Mouse (Mus musculus): ENCODE measurements around the gene Pafah1b3. TPM values are rescaled to one million over a fixed set of nuclear protein-coding genes. Genes with fewer than 3 reads are reported as not detected.

Gene Pafah1b3
- total RNA-seq, 2 experiments from 2014 or later: 2.7 to 4.3 TPM

DNA sequence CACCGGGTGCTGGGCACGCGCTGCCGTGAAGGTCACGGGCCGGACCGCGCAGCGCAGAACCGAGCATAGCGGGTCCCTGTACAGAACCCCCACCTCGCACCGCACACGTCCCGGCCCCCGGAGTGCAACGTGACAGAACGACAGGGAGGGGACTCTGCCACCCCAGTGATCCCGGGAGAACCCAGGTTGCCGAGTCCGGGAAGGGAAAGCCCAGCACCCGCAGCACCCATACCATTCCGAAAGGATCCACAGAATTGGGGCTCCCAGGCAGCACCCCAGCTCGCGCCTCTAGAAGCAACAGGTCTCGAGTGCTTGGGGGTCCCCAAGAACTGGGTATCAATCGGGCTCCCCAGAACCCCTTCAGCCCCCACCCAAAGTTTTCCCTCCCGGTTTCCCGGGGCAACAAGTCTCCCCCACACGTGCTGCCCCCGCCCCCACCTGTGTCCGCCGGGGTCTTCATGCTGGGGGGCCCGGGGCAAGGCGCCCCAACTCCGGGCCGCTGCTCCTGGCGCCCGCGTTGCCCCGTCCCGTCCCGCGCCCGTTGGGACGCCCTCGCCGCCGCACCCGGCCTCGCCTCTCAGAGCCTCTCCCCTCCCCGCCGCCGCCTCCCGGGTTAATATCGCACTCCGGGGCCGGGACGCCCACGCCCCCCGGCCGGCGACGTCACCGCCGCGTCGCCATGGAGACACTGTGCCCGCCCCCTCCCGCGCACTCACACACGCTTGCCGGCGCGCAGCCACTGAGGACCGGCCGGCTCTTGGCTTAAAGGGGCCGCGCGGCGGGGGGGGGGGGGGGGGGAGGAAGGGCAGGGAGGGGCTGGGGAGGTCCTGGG is 47.4 kb downstream of the Pafah1b3 start, which contains the start of gene Erf:
Gene Erf (minus strand): TSS at position 621 of the 832 bp plus-strand sequence.
- peak; percentile 93 for DNase-seq (ENCODE audit: low spot score)
- intact Hi-C loops (cut with DNase I): no loop called here

GRCm38 (mm10) chr7:25249314-25250140 is 48.3 kb downstream of the Pafah1b3 start:
- intact Hi-C loops (cut with DNase I): loop anchor here (1.0 to 2.0 kb wide), 2 partner anchors 10 to 29 kb away; no protein-coding TSS in a partner anchor
- DNase-seq (ENCODE audit: low spot score): peak; percentile 75

DNA sequence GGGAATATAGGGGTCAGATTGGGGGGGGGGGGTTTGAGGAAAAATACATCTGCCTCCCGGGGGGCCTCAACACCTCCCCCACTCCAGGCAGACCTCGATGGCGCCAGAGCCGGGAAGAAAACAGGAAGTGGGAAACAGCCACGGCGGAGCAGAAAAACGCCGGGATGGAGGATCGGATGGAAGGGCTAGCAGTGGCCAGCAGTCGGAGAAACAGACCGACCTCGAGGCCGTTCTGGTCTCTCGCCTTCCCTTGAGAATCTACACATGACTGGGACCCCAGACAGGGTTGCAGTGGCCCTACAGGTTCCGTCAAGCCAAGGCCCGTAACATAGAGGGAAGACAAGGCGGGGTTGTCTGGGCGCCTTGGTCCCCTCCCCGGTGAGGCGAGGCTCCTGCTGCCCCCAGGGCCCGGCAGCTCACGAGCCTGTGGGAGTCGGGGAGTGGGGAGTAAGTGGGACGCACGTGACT is 48.9 kb downstream of the Pafah1b3 start:
- intact Hi-C loops (cut with DNase I): loop anchor here (1.0 to 2.0 kb wide), 2 partner anchors 10 to 30 kb away; no protein-coding TSS in a partner anchor

GRCm38 (mm10) chr7:25248018-25248647 is 49.7 kb downstream of the Pafah1b3 start:
- DNase-seq (ENCODE audit: low spot score): no peak
- intact Hi-C loops (cut with DNase I): loop anchor here (2.0 kb wide), 1 partner anchor 31 kb away; no protein-coding TSS in a partner anchor

More for the DNA sequence above, 48.9 kb downstream of the Pafah1b3 start:
- DNase-seq (ENCODE audit: low spot score): no peak

GRCm38 (mm10) chr7:25247498-25247897 is 50.3 kb downstream of the Pafah1b3 start:
- DNase-seq (ENCODE audit: low spot score): no peak
- intact Hi-C loops (cut with DNase I): no loop called here

GRCm38 (mm10) chr7:25246759-25247137 is 51.0 kb downstream of the Pafah1b3 start:
- no peak for DNase-seq (ENCODE audit: low spot score)
- intact Hi-C loops (cut with DNase I): no loop called here

GRCm38 (mm10) chr7:25246079-25246758 is 51.6 kb downstream of the Pafah1b3 start:
- intact Hi-C loops (cut with DNase I): no loop called here
- DNase-seq (ENCODE audit: low spot score): no peak

Other genes with a start within 250 kb of the Pafah1b3 start
- 1 to 10 TPM; 4.5 to 4.8 TPM for gene Grik5, start 225.6 kb downstream of the Pafah1b3 start, total RNA-seq (2021)
- 1 to 10 TPM; 9.8 to 9.9 TPM for gene Zfp574, start 225.4 kb downstream of the Pafah1b3 start, total RNA-seq (2021)
- gene Pou2f2, start 118.3 kb downstream of the Pafah1b3 start, total RNA-seq (2021): under 1 TPM; 0.60 to 0.61 TPM
- 10 to 100 TPM; 13.6 to 20.2 TPM for gene Dedd2, start 77.4 kb downstream of the Pafah1b3 start, total RNA-seq (2021)
- gene Zfp526, start 76.6 kb downstream of the Pafah1b3 start, total RNA-seq (2021): 1 to 10 TPM; 8.0 to 9.1 TPM
- gene Gsk3a, start 60.1 kb downstream of the Pafah1b3 start, total RNA-seq (2021): 10 to 100 TPM; 62.6 to 64.6 TPM
- 10 to 100 TPM; 19.2 to 29.6 TPM for gene Erf, start 47.2 kb downstream of the Pafah1b3 start, total RNA-seq (2021)
- gene Cic, start 30.3 kb downstream of the Pafah1b3 start, total RNA-seq (2021): 10 to 100 TPM; 61.9 to 65.9 TPM
- not detected for gene Prr19, start 3.4 kb upstream of the Pafah1b3 start, total RNA-seq (2021)
- not detected for gene Tmem145, start 8.1 kb upstream of the Pafah1b3 start, total RNA-seq (2021)
- 10 to 100 TPM; 25.1 to 26.6 TPM for gene Megf8, start 19.2 kb upstream of the Pafah1b3 start, total RNA-seq (2021)
- gene Cnfn, start 71.7 kb upstream of the Pafah1b3 start, total RNA-seq (2021): not detected
- 10 to 100 TPM; 40.5 to 41.5 TPM for gene Lipe, start 100.7 kb upstream of the Pafah1b3 start, total RNA-seq (2021)
- not detected for gene Cxcl17, start 114.9 kb upstream of the Pafah1b3 start, total RNA-seq (2021)
- 10 to 100 TPM; 12.4 to 14.7 TPM for gene Ceacam1, start 179.6 kb upstream of the Pafah1b3 start, total RNA-seq (2021)
- 1 to 10 TPM; 2.2 to 2.4 TPM for gene Ceacam2, start 241.9 kb upstream of the Pafah1b3 start, total RNA-seq (2021)

Data from heart, postnatal 25 days (tissue).